Mouse (Mus musculus) neural tube, embryonic 14.5 days (tissue): ENCODE measurements around the gene Sprr1b. TPM values are rescaled to one million over a fixed set of nuclear protein-coding genes. Genes with fewer than 3 reads are reported as not detected.
"Not testable (repeated sequence)": the region's sequence is repeated elsewhere in the genome, so short reads cannot be mapped to it uniquely, and the experiment has no call there.

Experiments used
- ATAC-seq: fragments of 200-750 bp; cut with Nextera tagmentation; 2 replicates; pipeline ENCODE4 v1.8.0; 2017; ENCODE audit warnings: low read depth, mild to moderate bottlenecking, moderate TSS enrichment, moderate library complexity
- H3K27ac ChIP-seq: fragments of 300-500 bp; sonication (generic); 2 replicates; pipeline ENCODE4 v1.5.1; 2014; ENCODE audit warnings: low read depth, mild to moderate bottlenecking, control low read depth, low read length, moderate library complexity, mixed read lengths
- H3K27me3 ChIP-seq: fragments of 300-500 bp; sonication (generic); 2 replicates; pipeline ENCODE4 v1.6.1; 2014; ENCODE audit warnings: low read length; ENCODE audit not compliant: control insufficient read depth, insufficient read depth
- H3K36me3 ChIP-seq: fragments of 300-500 bp; sonication (generic); 2 replicates; pipeline ENCODE4 v1.6.1; 2014; ENCODE audit warnings: low read length, mixed read lengths; ENCODE audit not compliant: control insufficient read depth, insufficient read depth
- H3K4me1 ChIP-seq: fragments of 300-500 bp; sonication (generic); 2 replicates; pipeline ENCODE4 v1.6.1; 2014; ENCODE audit warnings: low read length; ENCODE audit not compliant: control insufficient read depth, insufficient read depth
- H3K4me2 ChIP-seq: fragments of 300-500 bp; sonication (generic); 2 replicates; pipeline ENCODE4 v1.6.1; 2014; ENCODE audit warnings: mild to moderate bottlenecking, low read depth, low read length, control low read depth
- H3K4me3 ChIP-seq: fragments of 300-500 bp; sonication (generic); 2 replicates; pipeline ENCODE4 v1.5.1; 2014; ENCODE audit warnings: low read depth, low read length, control low read depth, mixed read lengths
- H3K9ac ChIP-seq: fragments of 300-500 bp; sonication (generic); replicated peaks from 2 replicates; pipeline ENCODE4 v1.6.1; 2014; ENCODE audit warnings: low read depth, mild to moderate bottlenecking, control low read depth, low read length, mixed read lengths
- H3K9me3 ChIP-seq: fragments of 300-500 bp; sonication (generic); 2 replicates; pipeline ENCODE4 v1.6.1; 2016; ENCODE audit warnings: low read length; ENCODE audit not compliant: control insufficient read depth
- WGBS: fragments of 180-500 bp; shearing (Covaris S2); extraction: QIAGEN DNeasy Blood & Tissue Kit; methylation state at CpG from one replicate; pipeline ENCODE4 v1.1.7; 2014; 5-methylcytosine and 5-hydroxymethylcytosine counted together
- polyA plus RNA-seq: library from polyadenylated mRNA; unstranded; fragments of >200 nt; fragmentation: Nextera tagmentation; extraction: Ambion mirVana; gene quantifications from 2 replicates; pipeline ENCODE4 v1.2.1, GENCODE M21; 2014

The Sprr1b gene
- not detected in 2 replicates for polyA plus RNA-seq

GRCm38 (mm10) chr3:92438689-92439088, at the start of gene Sprr1b:
Gene Sprr1b (minus strand): TSS chr3:92438789.
- Histone ChIP-seq H3K4me1 (no peaks in the 10 kb centered on the region), H3K4me2 (no peak within 1 kb of the TSS), H3K36me3 (no peaks in the 10 kb centered on the region), H3K27ac (no peak within 1 kb of the TSS), H3K27me3 (no peaks in the 10 kb centered on the region), H3K4me3 (no peak within 1 kb of the TSS), H3K9ac (no peak within 1 kb of the TSS), H3K9me3 (no peaks in the 10 kb centered on the region)
- 96% methylated on average over 3 of the region's 3 CpGs for WGBS
- ATAC-seq = no peak

- H3K4me2 ChIP-seq = no peak overlapping the region
- no peak overlapping the region for H3K9ac ChIP-seq
- H3K36me3 ChIP-seq = no peaks in the 10 kb centered on the region
- H3K9me3 ChIP-seq = no peaks in the 10 kb centered on the region
- WGBS = 56% methylated on average over 1 of the region's 1 CpGs
- no peak overlapping the region for H3K27ac ChIP-seq
- H3K4me1 ChIP-seq = no peaks in the 10 kb centered on the region
- no peak for ATAC-seq
- H3K4me3 ChIP-seq = no peak overlapping the region
- H3K27me3 ChIP-seq = no peaks in the 10 kb centered on the region
Measured at GRCm38 (mm10) chr3:92486307-92486706, 47.7 kb upstream of the Sprr1b start.

GRCm38 (mm10) chr3:92485863-92486262, 47.3 kb upstream of the Sprr1b start, which contains the start of gene Sprr1a:
Gene Sprr1a (minus strand): TSS chr3:92485895.
- no peaks in the 10 kb centered on the region for H3K36me3 ChIP-seq
- H3K27me3 ChIP-seq = no peaks in the 10 kb centered on the region
- H3K9me3 ChIP-seq = no peaks in the 10 kb centered on the region
- H3K4me1 ChIP-seq = no peaks in the 10 kb centered on the region
- H3K4me3 ChIP-seq = no peak within 1 kb of the TSS
- H3K4me2 ChIP-seq = no peak within 1 kb of the TSS
- no peak within 1 kb of the TSS for H3K27ac ChIP-seq
- ATAC-seq = no peak
- H3K9ac ChIP-seq = no peak within 1 kb of the TSS

GRCm38 (mm10) chr3:92481249-92481648, 42.7 kb upstream of the Sprr1b start:
- H3K9ac ChIP-seq, H3K9me3 ChIP-seq, H3K4me2 ChIP-seq, ATAC-seq, H3K27me3 ChIP-seq, H3K4me1 ChIP-seq, H3K4me3 ChIP-seq, H3K27ac ChIP-seq, H3K36me3 ChIP-seq: not testable (repeated sequence)

- Histone ChIP-seq H3K27me3 (no peaks in the 10 kb centered on the region), H3K36me3 (no peaks in the 10 kb centered on the region), H3K4me1 (no peaks in the 10 kb centered on the region), H3K9ac (no peak overlapping the region), H3K4me3 (no peak overlapping the region), H3K9me3 (no peaks in the 10 kb centered on the region), H3K4me2 (no peak overlapping the region), H3K27ac (no peak overlapping the region)
- no peak for ATAC-seq
- 84% methylated on average over 2 of the region's 2 CpGs for WGBS
Measured at GRCm38 (mm10) chr3:92470111-92470510, 31.5 kb upstream of the Sprr1b start.

GRCm38 (mm10) chr3:92467424-92467823, 28.8 kb upstream of the Sprr1b start:
- ATAC-seq = no peak

GRCm38 (mm10) chr3:92466576-92466975, 28.0 kb upstream of the Sprr1b start:
- Histone ChIP-seq H3K36me3 (no peaks in the 10 kb centered on the region), H3K27ac (no peak overlapping the region), H3K9ac (no peak overlapping the region), H3K4me1 (no peaks in the 10 kb centered on the region), H3K9me3 (no peaks in the 10 kb centered on the region), H3K4me2 (no peak overlapping the region), H3K27me3 (no peaks in the 10 kb centered on the region), H3K4me3 (no peak overlapping the region)
- no peak for ATAC-seq
- WGBS = 95% methylated on average over 1 of the region's 1 CpGs

More at GRCm38 (mm10) chr3:92467424-92467823, 28.8 kb upstream of the Sprr1b start:
- Histone ChIP-seq H3K27ac (no peak overlapping the region), H3K27me3 (no peaks in the 10 kb centered on the region), H3K4me2 (no peak overlapping the region), H3K9me3 (no peaks in the 10 kb centered on the region), H3K9ac (no peak overlapping the region), H3K4me3 (no peak overlapping the region), H3K4me1 (no peaks in the 10 kb centered on the region), H3K36me3 (no peaks in the 10 kb centered on the region)

GRCm38 (mm10) chr3:92458620-92459019, 20.0 kb upstream of the Sprr1b start, which contains the start of gene Sprr3:
Gene Sprr3 (minus strand): TSS chr3:92458720.
- Histone ChIP-seq H3K9me3 (no peaks in the 10 kb centered on the region), H3K9ac (no peak within 1 kb of the TSS), H3K27ac (no peak within 1 kb of the TSS), H3K36me3 (no peaks in the 10 kb centered on the region), H3K4me1 (no peaks in the 10 kb centered on the region), H3K4me2 (no peak within 1 kb of the TSS), H3K4me3 (no peak within 1 kb of the TSS), H3K27me3 (no peaks in the 10 kb centered on the region)
- ATAC-seq = no peak
- WGBS = 72% methylated on average over 2 of the region's 2 CpGs

GRCm38 (mm10) chr3:92455151-92455550, 16.6 kb upstream of the Sprr1b start:
- H3K9me3 ChIP-seq = no peaks in the 10 kb centered on the region
- H3K27ac ChIP-seq = no peak overlapping the region
- H3K4me2 ChIP-seq = no peak overlapping the region
- no peak overlapping the region for H3K9ac ChIP-seq
- H3K4me1 ChIP-seq = no peaks in the 10 kb centered on the region
- 89% methylated on average over 5 of the region's 5 CpGs for WGBS
- H3K27me3 ChIP-seq = no peaks in the 10 kb centered on the region
- no peak overlapping the region for H3K4me3 ChIP-seq
- ATAC-seq = no peak
- H3K36me3 ChIP-seq = no peaks in the 10 kb centered on the region

GRCm38 (mm10) chr3:92440177-92440576, 1.6 kb upstream of the Sprr1b start:
- 89% methylated on average over 3 of the region's 3 CpGs for WGBS
- Histone ChIP-seq H3K4me1 (no peaks in the 10 kb centered on the region), H3K9ac (no peak overlapping the region), H3K4me3 (no peak overlapping the region), H3K36me3 (no peaks in the 10 kb centered on the region), H3K27me3 (no peaks in the 10 kb centered on the region), H3K9me3 (no peaks in the 10 kb centered on the region), H3K27ac (no peak overlapping the region), H3K4me2 (no peak overlapping the region)
- no peak for ATAC-seq
